Mouse (Mus musculus) lung, postnatal 4 days (tissue): ENCODE data around the gene Cactin.

Source experiments
- DNase-seq, 2 experiments: peaks; one replicate each; pipeline ENCODE4 v3.0.0; 2021

The Cactin gene

DNA sequence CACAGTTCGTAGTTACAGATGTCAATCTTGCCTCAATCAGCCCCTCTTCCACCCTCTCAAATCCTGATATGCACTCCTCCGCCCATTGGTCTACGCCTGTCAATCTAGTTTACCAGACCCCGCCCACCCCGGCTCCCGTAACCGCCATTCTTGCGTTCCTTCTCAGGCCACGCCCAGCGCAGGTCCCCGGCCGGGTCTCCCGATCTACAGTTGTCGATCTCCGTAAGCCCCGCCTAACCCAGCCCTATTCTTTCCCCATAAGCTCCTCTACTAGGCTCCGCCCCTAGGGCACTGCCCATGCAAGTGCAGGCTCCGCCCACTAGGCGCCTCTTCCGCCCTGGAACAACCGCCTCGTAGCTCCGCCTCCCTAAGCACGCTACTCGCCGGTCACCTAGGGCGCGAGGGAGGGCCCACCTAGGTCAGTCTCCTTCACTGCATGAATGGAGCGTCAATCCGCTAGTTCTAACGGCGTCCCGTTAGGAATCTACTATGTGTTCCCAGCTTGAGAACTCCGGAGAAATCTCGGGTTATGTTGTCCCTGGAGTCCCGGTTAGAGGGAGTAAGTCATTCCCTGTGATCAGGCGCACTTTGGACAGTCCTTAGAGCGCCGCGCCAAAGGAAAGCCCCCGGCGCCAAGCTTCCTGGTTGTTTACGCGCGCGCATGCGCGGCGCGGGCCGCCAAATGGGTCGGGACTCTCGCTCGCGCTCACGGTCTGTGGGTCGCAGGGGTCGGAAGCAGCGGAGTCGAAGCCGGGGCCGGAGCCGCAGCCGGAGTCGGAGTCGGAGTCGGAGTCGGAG lies at the start of gene Cactin:
Gene Cactin (plus strand): TSS at position 554 of the 798 bp plus-strand sequence.
- peak; percentile 100 for DNase-seq

DNA sequence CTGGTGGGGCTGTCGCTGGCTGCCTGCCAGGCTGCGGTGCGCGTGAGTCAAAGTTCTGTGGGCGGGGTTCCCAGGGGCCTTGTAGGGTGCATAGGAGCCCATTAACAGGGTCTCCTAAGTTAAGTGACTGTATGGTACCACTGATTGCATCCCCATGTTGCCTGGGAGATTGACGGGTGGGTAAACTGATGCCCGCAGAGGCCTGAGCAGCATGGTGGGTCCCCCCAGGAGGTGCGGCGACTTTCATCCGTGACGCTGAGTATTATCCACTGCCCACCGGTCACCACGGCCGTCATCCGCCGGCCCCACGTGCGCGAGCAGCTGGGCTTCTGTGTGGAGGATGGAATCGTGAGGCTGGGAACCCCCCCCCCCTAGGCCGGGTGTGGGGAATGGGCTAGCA lies 48.5 kb upstream of the Cactin start:
- no peak for DNase-seq

DNA sequence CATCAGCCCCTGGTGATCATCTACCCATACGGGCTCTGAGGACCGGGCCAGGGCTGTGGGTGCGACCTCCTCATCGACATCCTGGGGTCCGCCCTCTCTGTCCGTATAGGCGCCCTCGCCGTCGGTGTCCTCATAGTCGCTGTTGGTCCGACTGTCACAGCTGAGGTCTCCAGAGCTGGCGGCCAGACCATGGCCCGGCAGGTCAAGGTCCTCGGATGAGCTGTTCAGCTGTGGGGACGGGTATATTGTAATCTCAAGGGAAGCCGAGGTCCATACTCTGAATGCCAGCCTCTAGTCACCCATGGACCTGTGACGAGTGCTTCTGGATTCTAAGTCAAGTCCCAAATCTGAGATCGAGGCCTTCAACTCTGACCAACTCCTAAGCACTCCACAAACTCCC lies 47.1 kb upstream of the Cactin start:
- DNase-seq, result no peak

DNA sequence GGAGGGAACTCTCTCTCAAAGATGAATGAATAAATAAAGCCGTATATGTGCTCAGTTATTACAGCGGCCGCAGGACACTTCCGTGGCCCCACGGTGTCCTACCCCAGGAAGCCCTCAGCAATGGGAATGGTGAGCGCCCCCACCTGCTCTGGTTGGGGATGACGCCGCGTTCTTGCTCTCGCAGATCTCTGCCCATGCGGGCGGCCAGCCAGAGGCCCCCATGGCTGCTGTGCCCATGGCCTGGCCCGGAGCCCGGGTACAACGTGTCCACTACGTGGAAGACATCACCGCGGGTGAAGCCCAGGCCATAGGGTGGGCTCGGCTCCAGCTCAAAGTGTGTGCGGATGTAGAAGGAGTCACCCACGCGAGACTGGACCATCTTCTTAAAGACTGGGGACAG lies 43.2 kb upstream of the Cactin start:
- DNase-seq, result no peak

DNA sequence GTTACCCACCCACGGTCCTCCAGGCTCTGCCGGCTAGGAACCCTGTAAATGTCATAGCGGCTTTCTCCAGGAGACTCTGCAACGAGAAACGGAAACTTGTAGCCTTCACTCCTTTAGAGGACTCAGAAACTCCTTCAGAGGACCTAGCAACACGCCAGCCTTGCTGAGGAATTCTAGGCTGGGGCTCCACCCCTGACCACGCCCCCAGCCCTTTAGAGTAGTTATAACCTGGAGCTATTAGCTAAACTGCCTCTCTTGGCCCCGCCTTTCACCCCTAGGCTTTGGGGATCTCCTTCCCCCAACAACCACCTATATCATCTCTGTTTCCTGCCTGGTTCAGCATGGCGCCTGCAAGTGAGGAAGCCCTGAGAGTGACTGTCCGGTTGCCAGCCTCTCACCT lies 41.4 kb upstream of the Cactin start:
- DNase-seq, result peak in 1 of 2 experiments; percentile 54

DNA sequence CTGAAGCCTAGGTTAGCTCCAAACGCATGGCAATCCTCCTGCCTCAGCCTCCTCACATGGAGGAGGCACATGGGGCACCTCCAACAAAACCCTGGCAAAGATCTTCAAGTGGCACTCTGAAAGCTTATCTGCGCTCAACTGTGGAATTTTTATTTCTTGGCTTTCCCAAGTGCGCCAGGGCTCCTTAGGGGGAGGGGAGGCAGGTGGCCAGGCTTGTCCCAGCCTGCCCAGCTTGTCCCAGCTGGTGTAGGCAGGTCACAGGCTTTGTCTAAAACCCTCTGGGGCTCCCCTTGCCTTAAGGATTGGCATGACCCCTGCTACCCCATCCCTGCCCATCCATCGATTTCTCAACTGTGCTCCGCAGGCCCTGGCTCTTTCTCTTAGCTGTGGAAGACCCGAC lies 36.7 kb upstream of the Cactin start:
- DNase-seq, result peak in 1 of 2 experiments; percentile 22

DNA sequence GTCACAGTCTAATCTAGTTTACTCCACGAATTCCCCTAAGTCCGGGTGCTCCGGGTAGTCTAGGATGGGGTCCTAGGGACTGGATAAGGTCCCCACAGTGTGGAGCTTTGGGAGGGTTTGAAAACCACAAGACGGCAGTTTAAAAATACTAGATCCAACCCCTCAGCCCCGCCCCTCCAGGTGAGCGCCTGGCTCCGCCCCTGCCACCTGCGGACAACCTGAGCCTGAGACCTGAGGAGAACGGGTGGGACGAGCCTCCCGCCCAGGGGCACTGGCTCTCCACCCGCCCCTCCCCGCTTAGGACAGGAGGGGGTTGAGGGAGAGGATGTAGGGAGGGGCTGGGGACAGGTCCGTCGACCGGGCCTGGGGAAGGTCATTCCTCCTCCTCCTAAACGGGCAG lies 36.2 kb upstream of the Cactin start:
- DNase-seq, result peak; percentile 68 to 83

DNA sequence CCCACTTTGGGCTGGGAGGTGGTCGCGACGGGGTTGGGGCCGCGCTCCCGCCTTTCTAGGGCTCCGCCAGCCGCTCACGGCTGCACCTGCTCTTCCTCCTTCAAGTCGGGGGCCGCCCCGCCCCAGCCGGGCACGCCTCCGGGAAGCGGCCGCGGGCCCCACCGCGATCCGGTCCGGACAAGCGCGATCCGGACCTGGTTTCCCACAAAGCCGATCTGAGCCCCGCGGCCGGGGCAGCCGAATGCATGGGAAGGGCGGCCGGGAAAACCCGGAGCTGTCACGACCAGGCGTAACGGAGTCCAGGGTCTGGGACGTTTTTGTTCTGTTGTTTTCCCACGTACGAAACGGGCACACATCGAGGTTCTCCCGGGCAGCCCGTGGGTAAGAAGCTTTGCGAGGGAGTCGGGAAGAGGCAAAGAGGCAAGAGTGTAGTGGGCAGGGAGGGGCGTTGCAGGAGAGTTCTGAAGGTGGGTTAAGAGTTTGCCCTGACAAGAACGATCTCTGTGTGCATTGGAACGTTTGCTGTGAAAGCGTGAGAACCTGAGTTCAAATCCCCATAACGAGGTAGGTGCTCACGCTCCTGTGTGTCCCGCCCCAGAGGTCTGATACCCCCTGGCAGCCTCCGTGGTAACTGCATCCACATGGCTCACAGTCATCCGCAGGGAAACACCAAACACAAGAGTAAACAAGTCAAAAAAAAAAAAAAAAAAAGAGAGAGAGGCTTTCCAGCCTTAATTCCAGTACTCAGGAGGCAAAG lies 35.0 kb upstream of the Cactin start:
- DNase-seq, result peak; percentile 94 to 95

DNA sequence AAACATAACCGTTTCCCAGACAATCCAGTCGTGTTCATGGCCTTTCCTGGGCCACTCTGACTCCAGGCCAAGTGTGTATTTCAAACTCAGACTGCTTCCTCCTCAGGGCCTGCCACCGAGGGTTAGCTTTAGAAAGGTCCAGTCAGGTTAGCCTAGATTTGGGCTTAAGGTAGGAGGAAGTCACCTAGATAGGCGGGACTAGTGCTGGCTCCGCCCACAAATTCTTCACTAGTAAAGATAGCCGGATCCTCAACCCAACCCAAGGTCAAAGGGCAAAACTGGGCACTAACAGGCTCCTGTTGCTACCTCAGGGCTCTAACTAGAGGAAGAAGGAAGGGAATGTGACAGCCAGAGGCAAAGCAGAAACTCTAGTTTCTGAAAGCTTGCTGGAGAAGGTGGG lies 34.3 kb upstream of the Cactin start:
- peak in 1 of 2 experiments; percentile 45 for DNase-seq

DNA sequence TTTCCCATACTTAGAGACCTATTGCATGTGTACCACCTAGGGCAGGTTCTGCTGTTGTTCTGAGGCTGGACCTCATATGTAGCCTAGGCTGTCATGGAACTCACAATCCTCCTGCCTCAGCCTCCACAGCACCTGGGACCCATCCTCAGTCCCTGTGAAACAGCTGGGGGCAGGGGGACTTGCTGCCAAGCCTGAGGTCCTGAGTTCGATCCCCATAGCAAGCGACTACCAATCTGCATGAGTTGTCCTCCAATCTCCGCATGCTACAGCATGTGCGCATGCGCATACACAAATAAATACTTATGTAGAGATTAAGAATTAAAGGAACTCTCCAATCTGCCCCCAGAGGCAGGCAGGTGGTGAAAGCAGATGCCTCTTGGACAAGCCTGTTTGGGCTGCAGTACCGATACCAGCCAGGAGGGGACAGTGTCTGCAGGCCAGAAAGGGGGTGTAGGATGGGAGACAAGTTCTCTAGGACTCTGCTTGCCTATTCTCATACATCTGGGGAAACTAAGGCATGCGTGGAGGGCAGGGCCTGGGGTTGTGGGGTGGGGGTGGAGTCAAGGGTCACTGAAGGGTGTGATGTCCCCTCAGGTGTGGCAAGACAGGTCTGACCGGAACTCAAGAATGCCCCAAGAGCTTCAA lies 33.3 kb upstream of the Cactin start:
- DNase-seq, result peak; percentile 69 to 83

DNA sequence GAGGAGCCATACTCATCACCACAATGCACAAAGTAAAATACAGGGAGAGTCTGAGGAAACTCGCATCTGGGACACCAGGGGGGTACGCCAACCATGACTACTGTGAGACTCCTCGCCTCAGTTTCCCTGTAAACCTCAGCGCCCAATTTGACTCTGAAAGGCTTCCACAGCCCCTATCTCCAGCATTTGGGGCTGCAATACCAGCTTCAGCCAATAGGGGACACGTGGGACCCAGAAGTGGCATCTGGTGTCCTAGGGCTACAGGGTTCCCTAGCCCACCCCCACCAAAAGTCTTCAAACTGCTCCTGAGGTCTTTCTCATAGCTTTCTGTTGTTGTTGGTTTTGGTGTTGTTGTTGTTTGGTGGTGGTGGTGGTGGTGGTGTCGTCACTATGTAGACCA lies 32.3 kb upstream of the Cactin start:
- DNase-seq, result peak in 1 of 2 experiments; percentile 68

DNA sequence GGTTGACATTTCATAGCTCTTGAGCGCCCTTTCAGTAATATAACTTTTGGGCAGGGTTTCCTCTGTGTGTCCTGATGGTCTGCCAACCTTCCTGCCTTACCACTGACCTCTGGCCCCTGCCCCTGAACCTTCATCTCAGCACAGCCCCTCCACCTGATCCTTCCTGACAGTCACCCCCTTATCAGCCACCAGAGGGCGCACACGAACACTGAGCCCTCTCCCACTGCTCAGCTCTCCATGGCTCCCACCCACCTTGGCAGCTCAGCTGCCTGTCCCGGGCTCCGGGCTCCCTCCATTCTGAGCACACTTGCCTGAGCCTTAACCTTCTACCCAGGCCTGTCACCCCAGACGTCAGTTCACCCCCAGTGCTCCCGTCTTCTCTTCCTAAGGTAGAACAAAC lies 31.6 kb upstream of the Cactin start:
- peak; percentile 76 to 77 for DNase-seq

DNA sequence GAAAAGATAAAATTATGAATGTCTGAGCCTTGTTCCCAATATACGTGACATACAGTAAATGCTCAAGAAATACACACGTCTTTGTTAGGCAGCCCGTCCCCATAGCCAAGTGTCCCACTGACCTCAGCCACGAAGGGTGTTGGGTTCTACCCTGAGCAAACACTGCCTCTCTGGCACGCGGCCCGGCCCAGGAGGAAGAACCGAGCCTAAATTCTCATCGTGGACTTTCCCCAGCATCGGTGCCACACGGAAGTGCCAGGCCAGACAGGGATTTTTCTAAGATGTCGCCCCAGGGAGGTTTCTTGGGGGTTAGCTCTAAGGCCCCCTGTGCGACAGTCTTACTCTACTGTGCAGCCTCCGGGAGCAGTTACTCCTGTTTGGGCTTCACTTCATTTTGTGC lies 31.1 kb upstream of the Cactin start:
- peak; percentile 44 to 69 for DNase-seq

DNA sequence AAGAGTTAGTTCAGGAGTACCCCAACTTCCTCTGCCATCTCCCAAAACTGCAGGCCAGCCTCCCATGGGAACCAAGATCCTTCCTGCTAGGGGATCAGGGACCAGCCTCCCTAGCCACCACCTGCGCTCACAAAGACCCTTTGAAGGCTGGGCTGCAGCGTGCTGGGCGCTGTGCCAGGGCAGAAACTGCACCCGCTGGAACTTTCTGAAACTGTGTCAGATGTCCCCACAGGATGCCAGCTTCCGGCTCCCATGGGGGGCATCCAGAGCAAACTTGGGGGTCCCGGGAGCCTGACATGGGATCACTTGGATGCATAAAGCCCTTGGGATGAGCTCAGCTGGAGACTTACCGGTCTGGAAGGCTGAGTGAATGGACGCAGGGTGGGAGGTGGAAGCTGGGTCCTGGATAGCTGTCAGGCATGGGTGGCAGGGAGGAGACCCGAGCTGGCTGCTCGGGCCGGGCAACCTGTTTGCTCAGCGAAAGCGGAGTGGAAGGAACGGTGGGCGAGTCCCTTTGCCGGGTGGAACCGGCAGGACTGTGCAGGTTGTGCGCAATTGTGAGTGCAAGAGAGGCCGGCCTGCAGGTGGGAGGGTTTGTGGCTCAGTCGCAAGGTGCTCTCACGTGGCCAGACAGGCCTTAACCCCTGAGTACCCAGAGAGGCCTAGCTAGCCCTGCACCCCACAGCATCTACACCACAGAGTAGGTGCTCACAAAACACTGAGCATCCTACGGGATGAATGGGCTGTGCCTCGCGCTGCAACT lies 30.0 kb upstream of the Cactin start:
- peak; percentile 53 to 75 for DNase-seq

DNA sequence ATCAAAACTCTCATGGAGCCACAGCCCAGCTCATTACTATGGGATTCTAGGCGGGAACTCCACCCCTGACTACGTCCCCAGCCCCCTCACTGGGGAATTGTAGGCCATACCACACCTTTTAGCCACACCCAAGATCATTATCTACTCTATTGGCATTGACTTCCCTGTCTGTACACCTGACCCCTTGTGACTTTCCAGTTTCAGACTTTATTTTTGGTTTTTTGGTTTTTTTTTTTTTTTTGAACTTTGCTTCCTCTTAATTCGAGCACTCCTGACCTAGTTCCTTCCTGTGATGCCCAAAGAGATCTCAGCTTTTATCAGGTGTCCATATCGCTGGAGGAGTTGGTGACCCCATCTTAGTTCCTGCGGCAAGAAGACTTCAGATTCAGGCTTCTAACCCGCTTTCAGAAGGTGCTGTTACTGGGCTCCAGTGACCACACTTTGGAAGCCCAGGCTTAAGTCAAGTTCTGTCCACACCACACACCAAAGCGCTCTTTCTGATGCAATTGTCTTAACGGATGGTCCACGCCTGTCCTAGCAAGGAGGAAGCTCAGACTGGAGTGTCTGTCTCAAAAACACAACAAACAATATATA lies 29.3 kb upstream of the Cactin start, which contains the start of gene Tjp3:
Gene Tjp3 (minus strand): TSS at position 71 of the 594 bp plus-strand sequence.
- DNase-seq, result peak in 1 of 2 experiments; percentile 37

DNA sequence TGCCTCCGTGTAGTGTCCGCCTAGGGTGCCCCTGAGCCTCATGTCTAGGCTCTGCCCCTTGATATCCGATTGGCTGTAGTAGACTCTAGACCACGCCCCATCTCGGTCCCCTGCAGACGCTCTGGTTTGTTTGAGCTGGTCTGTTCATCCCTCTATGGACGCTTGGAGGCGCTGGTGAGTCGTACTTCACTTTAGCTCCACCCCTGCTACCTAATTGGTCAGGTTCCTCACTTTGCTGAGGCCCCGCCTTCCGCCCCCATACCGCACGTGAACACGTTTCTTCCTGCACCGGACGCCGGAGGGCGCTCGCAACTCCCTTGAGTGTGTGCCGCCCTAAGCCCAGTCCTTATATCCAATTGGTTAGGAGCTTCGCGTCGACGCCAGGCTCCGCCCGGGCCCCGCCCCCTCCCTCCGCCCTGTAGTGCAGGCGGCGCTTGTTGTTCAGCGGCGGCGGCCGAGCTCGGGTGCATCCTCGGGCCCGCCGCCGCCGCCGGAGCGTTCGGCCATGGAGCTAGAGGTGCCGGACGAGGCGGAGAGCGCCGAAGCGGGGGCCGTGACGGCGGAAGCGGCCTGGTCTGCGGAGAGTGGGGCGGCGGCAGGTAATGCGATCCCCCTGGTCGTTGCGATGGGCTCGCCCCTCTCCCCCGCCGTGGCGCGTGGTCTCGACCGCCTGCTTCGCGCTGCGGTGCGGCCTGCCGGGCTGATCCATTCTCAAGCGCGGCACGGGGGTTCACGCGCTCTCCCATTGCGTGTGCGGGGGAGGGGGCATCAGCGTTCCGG lies 28.2 kb upstream of the Cactin start, which contains the start of gene Pip5k1c:
Gene Pip5k1c (plus strand): TSS at position 410 of the 780 bp plus-strand sequence.
- DNase-seq, result peak; percentile 100

DNA sequence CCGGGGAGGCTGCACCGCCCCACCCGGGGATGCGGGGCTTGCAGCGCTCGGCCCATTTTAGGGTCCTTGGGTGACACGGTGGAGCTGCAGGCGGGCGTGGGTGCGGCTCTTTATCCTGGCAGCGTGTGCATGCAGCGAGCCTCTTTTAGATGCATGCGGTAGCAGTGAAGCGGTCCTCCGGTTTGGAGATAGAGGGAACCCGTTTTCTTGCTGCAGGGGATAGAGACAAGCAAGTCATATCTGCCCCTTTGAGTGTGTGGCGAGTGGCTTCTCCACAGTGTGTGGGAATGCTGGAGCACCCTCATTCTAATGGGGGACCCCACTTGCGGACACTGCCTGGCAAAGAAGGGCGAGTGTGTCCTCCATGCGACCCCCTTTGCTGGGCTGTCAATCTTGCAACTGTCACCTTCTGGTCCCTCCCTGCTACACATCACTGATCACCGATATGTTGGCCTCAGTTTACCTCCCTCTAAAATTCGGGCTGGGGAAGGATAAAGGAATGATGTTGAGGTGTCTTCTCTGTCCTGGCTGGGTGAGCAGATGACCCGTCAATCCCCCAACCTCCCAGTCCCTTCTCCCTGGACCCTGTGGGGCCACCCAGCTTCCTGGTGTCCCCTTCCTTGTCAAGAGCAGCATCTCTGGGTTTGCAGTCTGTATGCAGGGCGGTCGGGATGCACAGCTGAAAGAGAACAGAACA lies 27.4 kb upstream of the Cactin start:
- no peak for DNase-seq

DNA sequence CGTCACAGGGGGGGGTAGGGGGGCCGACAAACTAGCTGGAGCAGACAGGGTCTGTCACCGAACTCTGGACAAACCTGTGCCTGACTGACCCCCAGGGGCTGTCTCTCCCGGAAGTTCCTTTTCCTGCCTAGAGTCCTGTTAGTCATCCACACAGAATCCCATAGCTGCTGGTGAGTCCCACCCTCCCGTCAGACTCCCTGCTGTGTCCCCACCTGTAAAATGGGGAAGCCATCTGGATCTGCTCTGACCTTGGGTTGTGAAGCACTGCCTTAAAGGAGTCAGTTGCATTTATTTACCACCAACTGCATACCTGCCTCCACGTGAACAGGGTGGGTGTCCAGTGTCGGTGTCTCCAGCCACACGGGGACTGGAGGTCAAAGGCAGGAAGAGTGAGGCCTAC lies 26.5 kb upstream of the Cactin start:
- peak in 1 of 2 experiments; percentile 5 for DNase-seq

DNA sequence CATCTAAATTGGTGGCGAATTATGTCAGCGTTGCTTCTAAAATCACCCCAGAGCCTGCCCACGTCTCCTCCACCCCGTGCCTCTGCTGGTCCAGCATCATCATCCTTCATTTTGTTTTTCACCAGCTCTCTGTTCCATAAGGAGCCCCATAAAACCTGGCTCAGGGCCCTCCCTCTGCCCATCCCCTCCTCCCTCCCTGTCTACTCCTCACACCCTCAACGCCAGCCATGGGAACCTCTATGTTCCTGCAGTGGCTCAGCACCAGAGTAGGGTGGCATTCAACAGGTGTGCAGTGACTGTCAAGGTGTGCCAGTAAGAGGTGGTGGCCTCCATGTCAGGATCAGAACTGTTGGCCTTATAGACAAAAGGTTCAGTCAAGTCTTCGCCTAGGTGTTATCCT lies 25.7 kb upstream of the Cactin start:
- DNase-seq, result no peak

DNA sequence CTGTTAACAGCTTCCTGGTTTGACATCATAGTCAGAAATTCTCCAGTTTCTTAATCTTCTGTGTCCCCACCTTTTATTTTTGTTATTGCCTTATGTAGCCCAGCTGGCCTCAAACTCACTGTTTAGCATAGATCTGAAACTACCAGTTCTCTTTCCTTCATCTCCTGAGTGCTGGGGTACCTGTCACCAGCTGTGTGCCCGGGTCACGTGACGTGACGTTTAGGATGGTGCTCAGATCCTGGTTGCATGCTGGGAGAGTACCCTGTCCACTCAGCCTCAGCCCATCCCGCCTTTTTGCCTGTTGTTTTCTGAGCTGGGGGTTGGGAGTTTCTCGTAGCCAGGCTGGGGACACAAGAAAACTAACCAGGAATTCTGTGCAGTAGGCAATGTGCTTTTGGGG lies 23.7 kb upstream of the Cactin start:
- DNase-seq, result peak in 1 of 2 experiments; percentile 24

DNA sequence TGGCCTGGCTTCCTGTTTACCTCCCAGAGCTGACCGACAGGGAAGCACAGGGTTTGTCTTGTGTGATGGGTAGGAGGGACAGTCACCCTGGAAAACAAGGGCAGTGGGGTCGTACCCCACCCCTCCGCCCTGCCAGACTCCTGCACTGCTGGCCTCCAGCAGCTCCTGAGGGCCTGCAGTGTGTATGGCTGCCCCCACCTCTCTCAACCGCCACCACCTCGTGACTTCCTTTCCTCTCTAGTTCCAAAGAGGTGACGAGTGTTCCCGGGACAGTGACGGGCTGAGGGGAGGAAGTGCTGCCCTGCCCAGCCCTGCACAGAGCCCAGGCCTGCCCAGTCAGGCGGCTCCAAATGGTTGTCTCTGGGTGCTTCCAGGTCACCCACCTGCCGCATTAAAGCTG lies 23.1 kb upstream of the Cactin start:
- peak; percentile 81 to 83 for DNase-seq
